Mouse (Mus musculus): Measurements from ENCODE around the gene Tas2r134. TPM values are rescaled to one million over a fixed set of nuclear protein-coding genes. Genes with fewer than 3 reads are reported as not detected.

Gene Tas2r134
- polyA plus RNA-seq, 1 experiment from 2014 or later, result not detected

DNA sequence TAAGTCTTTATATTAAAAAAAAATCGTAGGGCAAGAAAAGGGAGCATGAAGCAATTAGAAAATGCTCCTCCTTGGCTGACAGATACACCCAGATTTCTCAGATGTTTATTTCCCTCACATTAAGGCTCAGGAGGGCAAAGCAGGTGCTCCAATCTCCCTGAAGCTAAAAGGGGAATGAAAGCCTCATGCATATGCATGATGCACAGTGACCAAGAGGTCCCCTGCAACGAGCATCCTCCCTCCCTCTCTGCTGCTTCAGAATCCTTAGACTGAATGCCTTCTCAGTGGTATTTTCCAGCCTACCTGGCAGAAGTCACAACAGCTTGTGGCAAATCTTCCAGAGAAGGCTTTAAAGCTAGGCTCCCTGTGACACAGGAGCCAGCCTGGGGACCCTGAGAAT, 16.4 kb upstream of the Tas2r134 start:
- H3K4me2 ChIP-seq, result no peak overlapping the region
- no peak for ATAC-seq (ENCODE audit: insufficient number of reproducible peaks, low FRiP score, low TSS enrichment, low read depth)
- H3K27ac ChIP-seq, result no peak overlapping the region
- H3K36me3 ChIP-seq, result no peaks in the 10 kb centered on the region
- 33% methylated on average over 2 of the region's 2 CpGs for WGBS
- H3K27me3 ChIP-seq, result no peaks in the 10 kb centered on the region
- no peak overlapping the region for H3K9ac ChIP-seq
- H3K4me1 ChIP-seq, result peaks cover 3% of the 10 kb centered on the region; the same call in 1 of the 2 replicates
- no peaks in the 10 kb centered on the region for H3K9me3 ChIP-seq
- H3K4me3 ChIP-seq, result no peak overlapping the region

DNA sequence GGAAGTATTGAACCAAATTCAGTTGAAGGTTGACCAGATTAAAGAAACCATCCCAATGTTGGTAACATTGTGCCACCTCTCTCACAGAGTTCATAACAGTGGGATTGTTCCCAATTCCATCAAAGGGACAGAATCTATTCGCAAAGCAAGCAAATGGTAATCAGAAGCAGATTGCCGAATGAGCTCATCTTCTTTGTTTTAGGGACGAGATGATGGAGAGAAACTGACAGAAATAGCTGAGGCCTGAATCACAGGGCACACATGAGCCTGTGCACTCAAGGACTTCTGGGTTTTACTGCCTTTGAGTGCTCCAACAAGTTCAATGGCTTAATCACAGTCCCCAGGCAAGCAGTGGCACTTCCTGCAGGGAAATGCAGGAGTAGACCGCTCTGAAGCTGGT, 13.6 kb upstream of the Tas2r134 start:
- H3K4me3 ChIP-seq, result no peak overlapping the region
- no peak overlapping the region for H3K4me2 ChIP-seq
- peaks cover 3% of the 10 kb centered on the region; the same call in 1 of the 2 replicates for H3K4me1 ChIP-seq
- no peak overlapping the region for H3K9ac ChIP-seq
- WGBS, result 63% methylated on average over 4 of the region's 4 CpGs
- H3K27ac ChIP-seq, result no peak overlapping the region
- no peak for ATAC-seq (ENCODE audit: insufficient number of reproducible peaks, low FRiP score, low TSS enrichment, low read depth)
- no peaks in the 10 kb centered on the region for H3K9me3 ChIP-seq
- no peaks in the 10 kb centered on the region for H3K36me3 ChIP-seq
- no peaks in the 10 kb centered on the region for H3K27me3 ChIP-seq

DNA sequence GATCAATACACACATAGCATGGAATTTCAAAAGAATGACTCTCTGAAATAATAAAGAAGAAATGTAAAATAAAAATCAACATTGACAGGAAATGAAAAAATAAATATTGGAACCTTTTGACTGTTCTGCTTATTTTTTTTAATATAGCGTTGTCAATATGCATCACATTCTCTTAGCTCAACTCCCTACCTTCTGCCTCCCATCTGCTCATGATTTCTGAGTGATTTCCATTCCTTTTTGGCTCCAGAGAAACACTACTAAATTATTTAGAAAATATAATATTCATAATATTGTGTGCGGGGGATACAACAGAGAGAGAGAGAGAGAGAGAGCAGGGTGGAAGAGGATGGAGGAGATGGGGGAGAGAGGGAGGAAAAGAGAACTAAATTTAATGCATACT, 5.4 kb upstream of the Tas2r134 start:
- H3K27me3 ChIP-seq, result no peaks in the 10 kb centered on the region
- H3K4me2 ChIP-seq, result no peak overlapping the region
- no peak overlapping the region for H3K9ac ChIP-seq
- no peak overlapping the region for H3K27ac ChIP-seq
- H3K9me3 ChIP-seq, result no peaks in the 10 kb centered on the region
- H3K4me1 ChIP-seq, result no peaks in the 10 kb centered on the region
- no peak overlapping the region for H3K4me3 ChIP-seq
- H3K36me3 ChIP-seq, result no peaks in the 10 kb centered on the region
- ATAC-seq (ENCODE audit: insufficient number of reproducible peaks, low FRiP score, low TSS enrichment, low read depth), result no peak
- WGBS, result 84% methylated on average over 2 of the region's 2 CpGs

DNA sequence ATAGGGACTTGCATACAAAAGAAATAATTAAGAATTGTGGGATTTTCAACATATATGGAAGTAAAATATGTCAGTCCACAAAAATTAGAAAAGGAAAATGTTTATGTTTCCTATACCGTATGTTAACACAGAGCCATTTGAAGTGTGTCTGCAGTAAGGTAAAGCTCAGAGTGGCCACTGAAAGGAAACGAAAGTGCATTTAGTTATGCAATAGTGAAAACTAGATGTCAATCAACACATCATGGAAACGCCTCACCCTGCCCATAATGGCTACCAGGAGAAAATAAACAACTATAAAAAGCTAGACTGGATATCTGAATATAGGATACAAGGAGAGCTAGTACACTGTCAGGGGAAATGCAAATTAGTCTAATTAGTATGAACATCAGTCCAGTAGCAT, 1.3 kb upstream of the Tas2r134 start:
- 86% methylated on average over 3 of the region's 3 CpGs for WGBS
- Histone ChIP-seq H3K4me1 (no peaks in the 10 kb centered on the region), H3K4me3 (no peak overlapping the region), H3K9me3 (no peaks in the 10 kb centered on the region), H3K4me2 (no peak overlapping the region), H3K9ac (no peak overlapping the region), H3K27me3 (no peaks in the 10 kb centered on the region), H3K36me3 (no peaks in the 10 kb centered on the region), H3K27ac (no peak overlapping the region)
- ATAC-seq (ENCODE audit: insufficient number of reproducible peaks, low FRiP score, low TSS enrichment, low read depth), result no peak

DNA sequence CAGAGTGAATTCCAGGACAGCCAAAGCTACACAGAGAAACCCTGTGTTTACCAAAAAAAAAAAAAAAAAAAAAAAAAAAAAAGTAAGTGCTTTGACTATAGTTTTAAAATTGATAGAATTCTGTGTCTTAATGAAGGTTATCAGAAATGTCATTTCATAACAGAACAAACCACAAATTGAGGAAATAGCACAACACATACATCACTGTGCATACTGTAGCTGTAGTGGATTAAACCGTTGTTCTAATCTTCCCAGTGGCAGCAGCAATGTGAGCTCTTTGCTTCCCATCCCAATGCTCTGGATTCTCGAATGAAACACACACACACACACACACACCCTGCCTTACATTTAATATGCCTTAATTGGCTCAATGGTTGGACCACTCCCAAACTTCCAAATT, 4.1 kb downstream of the Tas2r134 start:
- Histone ChIP-seq H3K9ac (no peak overlapping the region), H3K4me2 (no peak overlapping the region), H3K27me3 (no peaks in the 10 kb centered on the region), H3K27ac (no peak overlapping the region), H3K4me1 (no peaks in the 10 kb centered on the region), H3K36me3 (no peaks in the 10 kb centered on the region), H3K9me3 (no peaks in the 10 kb centered on the region), H3K4me3 (no peak overlapping the region)
- no peak for ATAC-seq (ENCODE audit: insufficient number of reproducible peaks, low FRiP score, low TSS enrichment, low read depth)
- WGBS, result 68% methylated on average over 2 of the region's 2 CpGs

DNA sequence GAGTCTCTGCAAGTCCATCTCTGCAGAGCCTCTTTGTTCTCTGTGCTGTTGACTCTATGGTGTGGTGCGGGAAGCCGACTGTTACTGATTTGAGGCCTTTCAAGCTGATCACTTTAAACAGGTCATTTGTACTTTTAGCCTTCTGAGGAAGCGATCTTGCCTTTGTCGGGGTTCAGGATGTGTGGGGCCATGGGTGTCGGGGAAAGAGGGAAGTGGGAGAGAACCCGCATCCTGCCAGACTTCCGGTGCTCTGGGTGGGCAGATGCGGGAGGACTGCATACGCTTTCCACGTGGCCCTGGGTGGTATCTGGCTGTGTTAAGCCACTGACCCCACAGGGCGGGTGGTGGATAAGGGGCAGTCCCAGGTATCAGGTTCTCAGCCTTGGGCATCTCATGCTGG, 10.4 kb downstream of the Tas2r134 start:
- no peak overlapping the region for H3K4me2 ChIP-seq
- no peak overlapping the region for H3K9ac ChIP-seq
- no peak overlapping the region for H3K27ac ChIP-seq
- H3K9me3 ChIP-seq, result no peaks in the 10 kb centered on the region
- H3K36me3 ChIP-seq, result no peaks in the 10 kb centered on the region
- no peaks in the 10 kb centered on the region for H3K27me3 ChIP-seq
- ATAC-seq (ENCODE audit: insufficient number of reproducible peaks, low FRiP score, low TSS enrichment, low read depth), result no peak
- WGBS, result 79% methylated on average over 11 of the region's 11 CpGs
- H3K4me1 ChIP-seq, result no peaks in the 10 kb centered on the region
- no peak overlapping the region for H3K4me3 ChIP-seq

DNA sequence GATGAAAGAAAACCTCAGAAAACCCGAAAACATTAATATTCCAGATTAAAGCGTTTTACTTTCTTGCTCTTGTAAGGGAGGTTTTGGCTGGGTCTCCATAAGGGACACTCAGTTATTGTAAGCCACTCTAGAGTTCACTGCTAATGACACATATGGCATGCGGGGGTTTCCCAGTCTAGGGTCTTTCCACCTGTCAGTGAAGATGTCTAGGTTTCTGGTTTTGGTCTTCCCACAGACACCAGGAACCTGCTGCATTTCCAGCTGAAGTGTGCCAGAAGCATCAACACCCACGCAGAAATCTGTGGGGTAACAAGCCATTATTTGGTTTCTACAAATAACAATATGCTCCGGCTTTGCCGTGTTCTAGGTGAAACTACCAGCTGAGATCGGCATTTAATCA, 14.3 kb downstream of the Tas2r134 start:
- 90% methylated on average over 7 of the region's 7 CpGs for WGBS
- H3K27ac ChIP-seq, result no peak overlapping the region
- H3K36me3 ChIP-seq, result no peaks in the 10 kb centered on the region
- H3K27me3 ChIP-seq, result no peaks in the 10 kb centered on the region
- no peak overlapping the region for H3K9ac ChIP-seq
- no peak overlapping the region for H3K4me2 ChIP-seq
- no peak overlapping the region for H3K4me3 ChIP-seq
- H3K9me3 ChIP-seq, result no peaks in the 10 kb centered on the region
- no peak for ATAC-seq (ENCODE audit: insufficient number of reproducible peaks, low FRiP score, low TSS enrichment, low read depth)
- H3K4me1 ChIP-seq, result 0 out of 2 replicates have a peak, but pooled peaks cover 4% of the 10 kb centered on the region

DNA sequence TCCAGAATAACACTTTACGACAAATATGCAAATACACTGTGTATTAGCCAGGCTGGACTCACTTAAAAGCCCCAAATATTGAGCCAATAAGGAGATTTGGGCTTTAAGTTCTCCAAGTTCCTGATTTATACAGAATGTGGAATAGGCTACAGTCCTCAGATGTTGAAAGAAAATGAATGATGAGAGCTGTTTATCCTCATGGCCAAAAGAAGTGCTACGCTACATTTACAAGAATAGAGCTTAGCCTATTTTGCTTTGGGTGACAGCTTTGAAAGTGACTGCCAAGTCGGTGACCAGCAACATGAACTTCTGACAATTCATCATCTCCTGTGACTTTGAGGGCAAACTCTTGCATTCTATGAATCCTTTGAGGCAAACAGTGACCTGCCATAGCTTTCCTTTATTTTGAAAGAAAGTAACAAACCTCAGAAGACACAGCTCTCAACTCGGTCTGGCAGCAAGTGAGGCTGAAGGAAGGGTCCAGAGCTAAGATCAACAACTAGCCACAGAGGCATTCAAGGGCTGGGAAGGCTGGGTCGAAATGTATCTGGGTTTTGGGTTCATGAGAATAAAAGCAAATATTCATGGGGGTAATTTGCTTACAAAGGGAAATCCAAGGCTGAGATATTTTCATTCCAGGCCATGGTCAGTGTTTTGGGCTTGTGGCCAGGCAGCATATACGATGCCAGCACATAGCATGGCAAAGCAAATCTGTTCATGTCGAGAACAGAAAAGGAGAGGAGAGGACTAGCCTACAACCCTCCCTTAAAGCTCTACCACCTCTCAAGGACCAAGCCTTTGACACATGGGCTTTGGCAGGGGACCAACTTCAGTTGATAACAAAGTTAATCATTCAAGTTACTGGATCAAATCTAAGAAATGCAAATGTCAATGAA, 16.2 kb downstream of the Tas2r134 start:
- Histone ChIP-seq H3K4me1 (0 out of 2 replicates have a peak, but pooled peaks cover 4% of the 10 kb centered on the region), H3K27me3 (no peaks in the 10 kb centered on the region), H3K27ac (no peak overlapping the region), H3K4me3 (no peak overlapping the region), H3K4me2 (no peak overlapping the region), H3K36me3 (no peaks in the 10 kb centered on the region), H3K9me3 (no peaks in the 10 kb centered on the region), H3K9ac (no peak overlapping the region)
- WGBS, result 75% methylated on average over 7 of the region's 7 CpGs
- ATAC-seq (ENCODE audit: insufficient number of reproducible peaks, low FRiP score, low TSS enrichment, low read depth), result no peak

DNA sequence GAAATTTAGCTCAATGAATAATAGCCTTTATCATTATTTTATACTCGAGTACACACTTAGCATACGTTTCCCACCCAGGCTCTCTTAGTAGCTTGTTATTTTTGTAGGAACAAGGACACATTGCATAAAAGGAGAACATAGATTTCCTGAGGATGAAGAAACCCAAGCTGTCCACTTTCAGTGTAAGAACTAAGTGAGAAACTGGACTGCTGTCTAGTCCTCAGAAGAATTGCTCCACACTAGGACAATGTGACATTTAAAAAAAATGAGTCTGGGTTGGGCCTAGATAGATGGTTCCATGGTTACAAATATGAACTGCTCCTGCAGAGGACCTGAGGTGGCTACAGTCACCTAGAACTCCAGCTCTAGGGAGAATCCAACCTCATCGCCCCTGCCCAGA, 20.7 kb downstream of the Tas2r134 start:
- H3K9ac ChIP-seq, result no peak overlapping the region
- 0 out of 2 replicates have a peak, but pooled peaks cover 4% of the 10 kb centered on the region for H3K4me1 ChIP-seq
- H3K27me3 ChIP-seq, result no peaks in the 10 kb centered on the region
- H3K4me2 ChIP-seq, result no peak overlapping the region
- no peak for ATAC-seq (ENCODE audit: insufficient number of reproducible peaks, low FRiP score, low TSS enrichment, low read depth)
- H3K27ac ChIP-seq, result no peak overlapping the region
- no peaks in the 10 kb centered on the region for H3K36me3 ChIP-seq
- no peaks in the 10 kb centered on the region for H3K9me3 ChIP-seq
- no peak overlapping the region for H3K4me3 ChIP-seq
- WGBS, result 85% methylated on average over 3 of the region's 3 CpGs

DNA sequence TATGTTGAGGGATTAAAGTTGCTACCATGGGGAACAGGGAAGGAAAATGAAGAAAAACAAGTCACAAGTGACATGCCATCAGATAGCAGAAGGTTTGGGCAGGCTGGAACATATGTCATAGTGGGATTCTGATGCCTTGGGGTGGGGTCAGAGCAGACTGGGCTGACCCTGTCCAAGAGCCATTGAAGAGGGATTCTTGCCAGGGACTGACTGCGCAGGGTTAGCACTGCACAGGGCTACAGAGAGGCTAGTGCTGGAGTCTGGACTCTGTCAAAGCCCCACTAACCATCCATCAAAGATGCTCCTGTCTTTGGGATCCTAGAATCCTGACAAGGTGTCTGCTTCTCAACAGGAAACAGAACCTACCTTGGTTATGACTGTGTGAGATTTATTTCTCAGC, 22.6 kb downstream of the Tas2r134 start:
- 0 out of 2 replicates have a peak, but pooled peaks cover 4% of the 10 kb centered on the region for H3K4me1 ChIP-seq
- H3K27me3 ChIP-seq, result no peaks in the 10 kb centered on the region
- WGBS, result 80% methylated on average over 1 of the region's 1 CpGs
- no peak overlapping the region for H3K4me2 ChIP-seq
- no peak overlapping the region for H3K27ac ChIP-seq
- no peak for ATAC-seq (ENCODE audit: insufficient number of reproducible peaks, low FRiP score, low TSS enrichment, low read depth)
- H3K9ac ChIP-seq, result no peak overlapping the region
- no peaks in the 10 kb centered on the region for H3K36me3 ChIP-seq
- no peak overlapping the region for H3K4me3 ChIP-seq
- no peaks in the 10 kb centered on the region for H3K9me3 ChIP-seq

DNA sequence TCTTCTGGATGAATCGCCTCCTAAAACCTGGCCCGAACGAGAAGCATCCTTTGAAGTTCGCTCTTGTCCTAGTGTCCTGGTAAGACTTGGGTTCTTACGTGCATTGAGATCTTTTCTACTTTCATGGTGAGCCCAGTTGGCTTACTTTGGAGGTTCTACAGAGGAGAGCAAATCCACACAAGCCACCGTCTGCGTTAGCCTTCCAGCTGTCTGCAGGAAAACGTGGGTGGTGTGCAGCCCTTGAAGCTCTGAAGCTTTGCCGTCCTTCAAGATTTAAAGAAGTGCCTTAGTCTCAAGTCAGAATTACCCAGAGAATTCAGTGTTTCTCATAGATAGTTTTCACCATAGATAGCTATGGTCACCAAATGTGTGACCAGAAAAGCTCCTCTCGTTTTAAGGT, 24.8 kb downstream of the Tas2r134 start:
- H3K9ac ChIP-seq, result no peak overlapping the region
- no peaks in the 10 kb centered on the region for H3K27me3 ChIP-seq
- H3K4me2 ChIP-seq, result no peak overlapping the region
- H3K9me3 ChIP-seq, result no peaks in the 10 kb centered on the region
- H3K4me1 ChIP-seq, result no peaks in the 10 kb centered on the region
- H3K4me3 ChIP-seq, result no peak overlapping the region
- no peak for ATAC-seq (ENCODE audit: insufficient number of reproducible peaks, low FRiP score, low TSS enrichment, low read depth)
- 92% methylated on average over 10 of the region's 10 CpGs for WGBS
- no peaks in the 10 kb centered on the region for H3K36me3 ChIP-seq
- H3K27ac ChIP-seq, result no peak overlapping the region

DNA sequence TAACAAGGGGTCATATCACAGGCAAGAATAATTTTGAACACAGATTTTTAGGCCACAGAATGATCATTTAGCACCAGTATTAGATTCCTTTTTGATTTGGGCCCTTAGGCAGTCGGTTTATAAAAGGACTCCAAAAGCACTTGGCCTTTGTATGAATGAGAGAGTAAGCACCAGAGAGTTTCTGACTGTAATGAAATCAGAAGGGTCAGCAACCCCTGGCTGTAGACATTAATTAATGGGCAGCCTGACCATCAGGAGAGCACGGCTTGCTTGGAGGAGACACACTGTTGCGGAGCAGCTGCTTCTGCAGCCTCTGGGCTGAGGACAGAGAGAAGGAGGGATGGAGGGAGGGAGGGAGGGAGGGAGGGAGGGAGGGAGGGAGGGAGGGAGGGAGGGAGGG, 30.4 kb downstream of the Tas2r134 start:
- Histone ChIP-seq H3K9me3 (no peaks in the 10 kb centered on the region), H3K4me3 (no peak overlapping the region), H3K27me3 (no peaks in the 10 kb centered on the region), H3K27ac (no peak overlapping the region), H3K9ac (no peak overlapping the region), H3K36me3 (no peaks in the 10 kb centered on the region), H3K4me2 (no peak overlapping the region), H3K4me1 (no peaks in the 10 kb centered on the region)
- no peak for ATAC-seq (ENCODE audit: insufficient number of reproducible peaks, low FRiP score, low TSS enrichment, low read depth)
- WGBS, result 31% methylated on average over 3 of the region's 3 CpGs
